Mouse (Mus musculus): Measurements from ENCODE around the gene Slc34a3. TPM values are rescaled to one million over a fixed set of nuclear protein-coding genes. Genes with fewer than 3 reads are reported as not detected.

Slc34a3 gene
- polyA plus RNA-seq, 1 experiment from 2014 or later = not detected

- H3K4me3 ChIP-seq (ENCODE audit: low read length) = no peak overlapping the region
- ATAC-seq (replicated peaks; ENCODE audit: extremely low read depth, insufficient read depth, low FRiP score) = no peak
- H3K27ac ChIP-seq (ENCODE audit: low read length) = no peak overlapping the region
- peaks cover 8% of the 10 kb centered on the region for H3K27me3 ChIP-seq (ENCODE audit: control insufficient read depth, insufficient read depth, low read length)
- H3K36me3 ChIP-seq (ENCODE audit: control insufficient read depth, insufficient read depth) = peaks cover 11% of the 10 kb centered on the region; the same call in 1 of the 2 replicates
- peaks cover 37% of the 10 kb centered on the region for H3K4me1 ChIP-seq (ENCODE audit: control insufficient read depth, insufficient read depth, low read length)
- H3K4me2 ChIP-seq (ENCODE audit: low read depth, low read length) = peak overlapping the region; percentile 17; the same call in 1 of the 2 replicates
- 51% methylated on average over 6 of the region's 6 CpGs for WGBS
- peak overlapping the region; percentile 45; the same call in 1 of the 2 replicates for H3K9ac ChIP-seq (ENCODE audit: low read length)
- H3K9me3 ChIP-seq (replicated peaks; ENCODE audit: control insufficient read depth, low read length) = no peaks in the 10 kb centered on the region
Observed at GRCm38 (mm10) chr2:25265897-25266656, 31.9 kb upstream of the Slc34a3 start.

- Histone ChIP-seq H3K9ac (ENCODE audit: low read length) (no peak overlapping the region), H3K36me3 (ENCODE audit: control insufficient read depth, insufficient read depth) (0 out of 2 replicates have a peak, but pooled peaks cover 4% of the 10 kb centered on the region), H3K4me2 (ENCODE audit: low read depth, low read length) (no peak overlapping the region), H3K27me3 (ENCODE audit: control insufficient read depth, insufficient read depth, low read length) (peaks cover 8% of the 10 kb centered on the region), H3K9me3 (replicated peaks; ENCODE audit: control insufficient read depth, low read length) (no peaks in the 10 kb centered on the region), H3K27ac (ENCODE audit: low read length) (no peak overlapping the region), H3K4me1 (ENCODE audit: control insufficient read depth, insufficient read depth, low read length) (peaks cover 34% of the 10 kb centered on the region), H3K4me3 (ENCODE audit: low read length) (no peak overlapping the region)
- no peak for ATAC-seq (replicated peaks; ENCODE audit: extremely low read depth, insufficient read depth, low FRiP score)
- 59% methylated on average over 3 of the region's 3 CpGs for WGBS
Observed at GRCm38 (mm10) chr2:25264851-25265250, 30.7 kb upstream of the Slc34a3 start.

DNA sequence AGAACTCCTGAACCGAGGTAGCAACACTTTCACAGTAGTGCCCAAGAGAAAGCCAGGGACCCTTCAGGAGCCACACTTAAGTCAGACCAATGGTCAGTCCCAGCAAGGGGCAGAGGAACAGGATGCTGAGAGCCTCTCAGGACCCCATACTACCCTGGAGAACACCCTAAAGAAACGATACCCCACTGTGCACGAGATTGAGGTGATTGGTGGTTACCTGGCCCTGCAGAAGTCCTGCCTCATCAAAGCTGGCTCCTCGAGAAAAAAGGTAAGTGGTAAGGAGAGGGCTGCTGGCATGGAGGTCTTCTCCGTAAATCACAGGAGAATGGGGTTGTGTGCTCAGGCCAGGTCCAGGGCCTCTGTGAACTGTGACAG is 30.1 kb upstream of the Slc34a3 start:
- ATAC-seq (replicated peaks; ENCODE audit: extremely low read depth, insufficient read depth, low FRiP score) = no peak
- Histone ChIP-seq H3K9me3 (replicated peaks; ENCODE audit: control insufficient read depth, low read length) (no peaks in the 10 kb centered on the region), H3K27me3 (ENCODE audit: control insufficient read depth, insufficient read depth, low read length) (peaks cover 8% of the 10 kb centered on the region), H3K4me2 (ENCODE audit: low read depth, low read length) (no peak overlapping the region), H3K9ac (ENCODE audit: low read length) (no peak overlapping the region), H3K4me3 (ENCODE audit: low read length) (no peak overlapping the region), H3K27ac (ENCODE audit: low read length) (no peak overlapping the region), H3K4me1 (ENCODE audit: control insufficient read depth, insufficient read depth, low read length) (peaks cover 34% of the 10 kb centered on the region), H3K36me3 (ENCODE audit: control insufficient read depth, insufficient read depth) (no peaks in the 10 kb centered on the region)
- 66% methylated on average over 5 of the region's 5 CpGs for WGBS

GRCm38 (mm10) chr2:25263623-25264285 is 29.6 kb upstream of the Slc34a3 start:
- no peaks in the 10 kb centered on the region for H3K9me3 ChIP-seq (replicated peaks; ENCODE audit: control insufficient read depth, low read length)
- peaks cover 34% of the 10 kb centered on the region for H3K4me1 ChIP-seq (ENCODE audit: control insufficient read depth, insufficient read depth, low read length)
- H3K36me3 ChIP-seq (ENCODE audit: control insufficient read depth, insufficient read depth) = no peaks in the 10 kb centered on the region
- H3K4me2 ChIP-seq (ENCODE audit: low read depth, low read length) = peak overlapping the region; percentile 94
- 25% methylated on average over 12 of the region's 12 CpGs for WGBS
- H3K27me3 ChIP-seq (ENCODE audit: control insufficient read depth, insufficient read depth, low read length) = peaks cover 8% of the 10 kb centered on the region
- no peak for ATAC-seq (replicated peaks; ENCODE audit: extremely low read depth, insufficient read depth, low FRiP score)
- no peak overlapping the region for H3K27ac ChIP-seq (ENCODE audit: low read length)
- peak overlapping the region; percentile 78 for H3K9ac ChIP-seq (ENCODE audit: low read length)
- peak overlapping the region; percentile 86 for H3K4me3 ChIP-seq (ENCODE audit: low read length)

GRCm38 (mm10) chr2:25262795-25263622 is 28.8 kb upstream of the Slc34a3 start:
- no peak overlapping the region for H3K27ac ChIP-seq (ENCODE audit: low read length)
- H3K9me3 ChIP-seq (replicated peaks; ENCODE audit: control insufficient read depth, low read length) = no peaks in the 10 kb centered on the region

DNA sequence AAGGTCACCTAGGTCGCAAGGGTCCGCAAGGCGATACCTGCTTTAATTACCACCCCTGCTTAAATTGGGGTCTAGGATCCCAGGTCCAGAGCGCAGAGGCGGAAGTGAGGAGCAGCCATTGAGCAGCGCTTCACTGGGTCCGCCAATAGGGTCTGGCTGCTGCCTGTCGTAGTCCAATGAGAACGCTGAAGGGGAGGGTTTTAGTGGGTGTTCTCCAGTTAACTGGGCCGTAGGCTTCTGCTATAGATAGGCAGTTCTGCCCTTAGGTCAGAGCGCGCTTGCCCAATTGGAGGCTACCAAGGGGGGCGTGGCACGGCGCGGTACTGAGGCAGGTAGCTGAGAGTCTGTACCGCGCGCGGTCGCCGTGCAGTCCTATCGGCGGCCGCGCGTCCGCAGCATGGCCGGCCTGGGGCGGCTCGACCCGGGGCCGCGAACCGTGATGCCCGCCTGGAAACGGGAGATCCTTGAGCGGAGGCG is 28.2 kb upstream of the Slc34a3 start, which contains the start of gene Tprn:
Gene Tprn (plus strand): TSS at position 328 of the 477 bp plus-strand sequence.
- WGBS = under 1% methylated on average over 39 of the region's 39 CpGs
- Histone ChIP-seq H3K36me3 (ENCODE audit: control insufficient read depth, insufficient read depth) (no peaks in the 10 kb centered on the region), H3K4me1 (ENCODE audit: control insufficient read depth, insufficient read depth, low read length) (peaks cover 30% of the 10 kb centered on the region), H3K9me3 (replicated peaks; ENCODE audit: control insufficient read depth, low read length) (no peaks in the 10 kb centered on the region), H3K4me3 (ENCODE audit: low read length) (peak within 1 kb of the TSS; percentile 86), H3K27me3 (ENCODE audit: control insufficient read depth, insufficient read depth, low read length) (peaks cover 8% of the 10 kb centered on the region), H3K27ac (ENCODE audit: low read length) (peak within 1 kb of the TSS; percentile 26; the same call in 1 of the 2 replicates), H3K4me2 (ENCODE audit: low read depth, low read length) (peak within 1 kb of the TSS; percentile 94), H3K9ac (ENCODE audit: low read length) (peak within 1 kb of the TSS; percentile 78)
- ATAC-seq (replicated peaks; ENCODE audit: extremely low read depth, insufficient read depth, low FRiP score) = peak; percentile 99

More at GRCm38 (mm10) chr2:25262795-25263622, 28.8 kb upstream of the Slc34a3 start:
- Histone ChIP-seq H3K4me3 (ENCODE audit: low read length) (peak overlapping the region; percentile 86), H3K4me1 (ENCODE audit: control insufficient read depth, insufficient read depth, low read length) (peaks cover 34% of the 10 kb centered on the region), H3K9ac (ENCODE audit: low read length) (peak overlapping the region; percentile 78), H3K36me3 (ENCODE audit: control insufficient read depth, insufficient read depth) (no peaks in the 10 kb centered on the region), H3K4me2 (ENCODE audit: low read depth, low read length) (peak overlapping the region; percentile 94), H3K27me3 (ENCODE audit: control insufficient read depth, insufficient read depth, low read length) (peaks cover 8% of the 10 kb centered on the region)
- WGBS = under 1% methylated on average over 78 of the region's 82 CpGs
- ATAC-seq (replicated peaks; ENCODE audit: extremely low read depth, insufficient read depth, low FRiP score) = peak; percentile 8; the same call in 1 of the 2 replicates

GRCm38 (mm10) chr2:25261870-25262269 is 27.7 kb upstream of the Slc34a3 start:
- ATAC-seq (replicated peaks; ENCODE audit: extremely low read depth, insufficient read depth, low FRiP score) = no peak
- no peaks in the 10 kb centered on the region for H3K36me3 ChIP-seq (ENCODE audit: control insufficient read depth, insufficient read depth)
- peaks cover 26% of the 10 kb centered on the region for H3K4me1 ChIP-seq (ENCODE audit: control insufficient read depth, insufficient read depth, low read length)
- H3K27me3 ChIP-seq (ENCODE audit: control insufficient read depth, insufficient read depth, low read length) = peaks cover 8% of the 10 kb centered on the region
- peak overlapping the region; percentile 26; the same call in 1 of the 2 replicates for H3K27ac ChIP-seq (ENCODE audit: low read length)
- no peaks in the 10 kb centered on the region for H3K9me3 ChIP-seq (replicated peaks; ENCODE audit: control insufficient read depth, low read length)
- 46% methylated on average over 12 of the region's 12 CpGs for WGBS
- H3K4me2 ChIP-seq (ENCODE audit: low read depth, low read length) = peak overlapping the region; percentile 94
- peak overlapping the region; percentile 56 for H3K9ac ChIP-seq (ENCODE audit: low read length)
- peak overlapping the region; percentile 86 for H3K4me3 ChIP-seq (ENCODE audit: low read length)

DNA sequence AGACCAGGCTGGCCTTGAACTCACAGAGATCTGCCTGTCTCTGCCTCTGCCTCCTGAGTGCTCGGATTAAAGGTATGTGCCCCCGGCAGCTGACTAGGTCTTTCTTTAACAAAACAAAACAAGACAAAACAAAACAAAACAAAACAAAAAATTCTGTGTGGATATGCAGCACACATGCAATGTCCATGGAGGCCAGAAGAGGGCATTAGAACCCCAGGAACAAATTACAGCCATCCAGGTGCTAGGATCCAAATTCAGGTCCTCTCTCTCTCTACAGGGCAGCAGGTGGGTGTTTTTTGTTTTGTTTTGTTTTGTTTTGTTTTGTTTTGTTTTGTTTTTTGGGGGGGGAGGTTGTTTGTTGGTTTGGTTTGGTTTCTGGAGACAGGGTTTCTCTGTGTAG is 24.7 kb upstream of the Slc34a3 start:
- Histone ChIP-seq H3K9me3 (replicated peaks; ENCODE audit: control insufficient read depth, low read length) (no peaks in the 10 kb centered on the region), H3K9ac (ENCODE audit: low read length) (no peak overlapping the region), H3K36me3 (ENCODE audit: control insufficient read depth, insufficient read depth) (no peaks in the 10 kb centered on the region), H3K4me1 (ENCODE audit: control insufficient read depth, insufficient read depth, low read length) (peaks cover 19% of the 10 kb centered on the region), H3K4me3 (ENCODE audit: low read length) (no peak overlapping the region), H3K4me2 (ENCODE audit: low read depth, low read length) (no peak overlapping the region), H3K27ac (ENCODE audit: low read length) (no peak overlapping the region), H3K27me3 (ENCODE audit: control insufficient read depth, insufficient read depth, low read length) (peaks cover 5% of the 10 kb centered on the region)
- ATAC-seq (replicated peaks; ENCODE audit: extremely low read depth, insufficient read depth, low FRiP score) = no peak
- 64% methylated on average over 2 of the region's 2 CpGs for WGBS

Measured in heart, embryonic 16.5 days (tissue).